8 mouse cellular contexts compared by ENCODE assay signal in the genomic region with DNA sequence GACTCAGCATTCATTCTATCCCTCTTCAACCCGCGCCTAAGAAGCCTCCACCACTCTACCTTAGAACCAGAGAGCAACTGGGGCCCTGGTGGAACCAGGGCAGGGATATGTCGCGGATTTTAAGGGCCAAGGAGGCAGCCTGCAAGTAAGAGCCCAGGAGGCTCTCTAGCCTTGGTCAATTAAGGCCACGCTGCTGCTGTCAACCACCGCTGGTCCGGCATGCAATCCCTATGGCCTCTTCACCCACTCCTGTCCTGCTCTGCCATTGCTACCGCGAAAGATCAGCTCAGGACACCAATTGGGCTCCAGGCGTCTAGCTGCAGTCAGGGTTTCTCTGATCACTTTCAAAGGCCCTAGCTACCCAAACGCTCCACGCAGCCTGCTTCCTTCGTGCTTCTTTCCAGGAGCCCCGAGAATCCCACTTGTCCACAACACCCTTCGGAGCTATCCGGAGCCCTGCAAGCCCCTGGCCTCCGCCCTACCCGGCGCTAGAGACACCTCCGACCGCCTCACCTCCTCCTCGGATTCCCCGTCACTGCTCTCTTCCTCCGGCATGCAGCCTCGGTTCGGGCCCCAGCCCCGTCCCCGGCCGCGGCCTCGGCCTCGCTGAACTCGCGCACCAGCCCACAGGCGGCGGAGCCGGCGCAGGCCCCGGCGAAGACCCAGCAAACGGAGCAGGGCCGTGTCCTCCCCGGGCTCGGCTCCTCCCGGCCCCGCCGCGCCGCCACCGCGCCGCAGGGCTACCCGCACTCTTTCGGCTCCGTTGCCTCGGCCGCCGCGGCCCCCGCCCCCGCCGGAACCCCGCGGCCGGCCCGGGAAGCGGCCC. TPM values are rescaled to one million over a fixed set of nuclear protein-coding genes. Genes with fewer than 3 reads are reported as not detected.
A peak's percentile ranks its signal among the peaks of the same experiment; 100 is the strongest.
DNase-seq lines count a peak whose midpoint lies in the region; ATAC-seq and TF ChIP-seq lines count a peak whose summit lies in the region.

No protein-coding gene starts in this region.

- no peaks in the 10 kb centered on the region for H3K27me3 ChIP-seq in forebrain, postnatal 0 days (ENCODE audit: insufficient read depth, low read length)
- H3K27me3 ChIP-seq in intestine, embryonic 14.5 days (replicated peaks; ENCODE audit: control insufficient read depth, insufficient read depth, low read length): no peaks in the 10 kb centered on the region
- H3K27me3 ChIP-seq in limb, embryonic 15.5 days: no peaks in the 10 kb centered on the region

- H3K4me1 ChIP-seq in bone marrow, adult 2 months (ENCODE audit: control insufficient read depth, insufficient read depth, low read length): peaks cover under 1% of the 10 kb centered on the region; the same call in 1 of the 2 replicates
- peaks cover 8% of the 10 kb centered on the region for H3K4me1 ChIP-seq in forebrain, postnatal 0 days (ENCODE audit: insufficient read depth)
- H3K4me1 ChIP-seq in intestine, embryonic 14.5 days (replicated peaks; ENCODE audit: control insufficient read depth, insufficient read depth, low read length): peaks cover 14% of the 10 kb centered on the region
- peaks cover 27% of the 10 kb centered on the region for H3K4me1 ChIP-seq in limb, embryonic 15.5 days

- H3K27ac ChIP-seq in bone marrow, adult 2 months (ENCODE audit: control insufficient read depth, insufficient read depth, low read depth, low read length, poor library complexity): peak overlapping the region; percentile 90
- H3K27ac ChIP-seq in forebrain, postnatal 0 days (ENCODE audit: low read depth, low read length): peak overlapping the region; percentile 97
- H3K27ac ChIP-seq in intestine, embryonic 14.5 days (ENCODE audit: low read depth): peak overlapping the region; percentile 83
- H3K27ac ChIP-seq in limb, embryonic 15.5 days: peak overlapping the region; percentile 94

- H3K9me3 ChIP-seq in forebrain, postnatal 0 days (ENCODE audit: low read length): no peaks in the 10 kb centered on the region
- H3K9me3 ChIP-seq in intestine, embryonic 14.5 days (ENCODE audit: control insufficient read depth, low read length): no peaks in the 10 kb centered on the region
- H3K9me3 ChIP-seq in limb, embryonic 15.5 days: no peaks in the 10 kb centered on the region

- TF ChIP-seq CTCF in bone marrow, adult 2 months (IDR thresholded peaks at IDR 0.05; ENCODE audit: control insufficient read depth, insufficient read depth, low read length): no peak
- no peak for TF ChIP-seq CTCF in forebrain, postnatal 0 days (IDR thresholded peaks at IDR 0.05; ENCODE audit: low read depth)

- DNase-seq in right cerebral cortex, postnatal 14 days: peak; percentile 53
- DNase-seq in right cerebral cortex, postnatal 36 days (ENCODE audit: low spot score in 2 of 2): no peak
- DNase-seq in forebrain, postnatal 0 days: peak; percentile 36
- peak; percentile 83 for DNase-seq in intestine, embryonic 14.5 days (ENCODE audit: low spot score)
- DNase-seq in natural killer cell, adult 2 months (ENCODE audit: low spot score in 2 of 2): peak; percentile 35 to 48
- DNase-seq in thymus, postnatal 4 days: peak; percentile 75

- H3K36me3 ChIP-seq in forebrain, postnatal 0 days (ENCODE audit: insufficient read depth): peaks cover 34% of the 10 kb centered on the region
- H3K36me3 ChIP-seq in intestine, embryonic 14.5 days (ENCODE audit: control insufficient read depth, insufficient read depth, low read length): peaks cover 38% of the 10 kb centered on the region
- H3K36me3 ChIP-seq in limb, embryonic 15.5 days: peaks cover 35% of the 10 kb centered on the region

- 1% methylated on average over 67 of the region's 67 CpGs for WGBS in bone marrow, adult 2 months
- WGBS in forebrain, postnatal 0 days: 2% methylated on average over 56 of the region's 67 CpGs
- WGBS in intestine, embryonic 14.5 days: under 1% methylated on average over 56 of the region's 67 CpGs
- WGBS in limb, embryonic 15.5 days: under 1% methylated on average over 60 of the region's 67 CpGs

- H3K9ac ChIP-seq in forebrain, postnatal 0 days: peak overlapping the region; percentile 93
- peak overlapping the region; percentile 95 for H3K9ac ChIP-seq in intestine, embryonic 14.5 days (ENCODE audit: low read length)
- H3K9ac ChIP-seq in limb, embryonic 15.5 days: peak overlapping the region; percentile 99

- peak overlapping the region; percentile 81 for H3K4me2 ChIP-seq in forebrain, postnatal 0 days (ENCODE audit: low read depth)
- H3K4me2 ChIP-seq in intestine, embryonic 14.5 days (ENCODE audit: low read length): peak overlapping the region; percentile 88
- H3K4me2 ChIP-seq in limb, embryonic 15.5 days: peak overlapping the region; percentile 87

- no peak for TF ChIP-seq POLR2A in bone marrow, adult 2 months (IDR thresholded peaks at IDR 0.05; ENCODE audit: borderline replicate concordance, control insufficient read depth, low read depth, low read length)

- peak overlapping the region; percentile 96 for H3K4me3 ChIP-seq in bone marrow, adult 2 months (replicated peaks; ENCODE audit: control insufficient read depth, low read depth, low read length)
- peak overlapping the region; percentile 97 for H3K4me3 ChIP-seq in forebrain, postnatal 0 days (ENCODE audit: low read depth, low read length)
- H3K4me3 ChIP-seq in intestine, embryonic 14.5 days (ENCODE audit: low read depth, low read length): peak overlapping the region; percentile 60
- H3K4me3 ChIP-seq in limb, embryonic 15.5 days: peak overlapping the region; percentile 96

- peak; percentile 38 for ATAC-seq in forebrain, postnatal 0 days
- peak; percentile 33; the same call in 1 of the 2 replicates for ATAC-seq in intestine, embryonic 14.5 days (replicated peaks; ENCODE audit: low FRiP score, low TSS enrichment, low read depth)
- no peak for ATAC-seq in limb, embryonic 15.5 days (ENCODE audit: insufficient number of reproducible peaks, low FRiP score, low TSS enrichment, low read depth)

RNA-seq across cellular contexts. Expression of gene Kmt2b, which starts 0.5 kb away (rescaled TPM):
- polyA plus RNA-seq in bone marrow, adult 2 months (2011; ENCODE audit: insufficient read depth, insufficient read length, low replicate concordance, missing spikeins): 35.5 and 102 TPM in 2 replicates
- 31.2 and 31.5 TPM in 2 replicates for total RNA-seq in forebrain, postnatal 0 days (2014; rRNA removed)
- polyA plus RNA-seq in forebrain, postnatal 0 days (2015; fragmentation: Nextera tagmentation; extraction: Ambion mirVana): 3.8 and 5.2 TPM in 2 replicates
- polyA plus RNA-seq in intestine, embryonic 14.5 days (2014; fragmentation: Nextera tagmentation; extraction: Ambion mirVana): 12.8 and 13.0 TPM in 2 replicates
- polyA plus RNA-seq in limb, embryonic 15.5 days (2015; fragmentation: Nextera tagmentation; extraction: Ambion mirVana): 7.3 and 8.1 TPM in 2 replicates

RNA-seq across cellular contexts. Expression of gene Zbtb32, which starts 10.7 kb away (rescaled TPM):
- 3.1 TPM in 1 of 2 replicates, not detected in the other for polyA plus RNA-seq in bone marrow, adult 2 months (2011; ENCODE audit: insufficient read depth, insufficient read length, low replicate concordance, missing spikeins)
- not detected in 2 replicates for total RNA-seq in forebrain, postnatal 0 days (2014; rRNA removed)
- polyA plus RNA-seq in forebrain, postnatal 0 days (2015; fragmentation: Nextera tagmentation; extraction: Ambion mirVana): 0.08 and 0.17 TPM in 2 replicates
- polyA plus RNA-seq in intestine, embryonic 14.5 days (2014; fragmentation: Nextera tagmentation; extraction: Ambion mirVana): 0.81 and 0.83 TPM in 2 replicates
- polyA plus RNA-seq in limb, embryonic 15.5 days (2015; fragmentation: Nextera tagmentation; extraction: Ambion mirVana): 3.0 and 4.2 TPM in 2 replicates

RNA-seq across cellular contexts. Expression of gene Igflr1, which starts 22.8 kb away (rescaled TPM):
- polyA plus RNA-seq in bone marrow, adult 2 months (2011; ENCODE audit: insufficient read depth, insufficient read length, low replicate concordance, missing spikeins): 11.3 and 15.7 TPM in 2 replicates
- 1.2 TPM in 1 of 2 replicates, not detected in the other for total RNA-seq in forebrain, postnatal 0 days (2014; rRNA removed)
- polyA plus RNA-seq in forebrain, postnatal 0 days (2015; fragmentation: Nextera tagmentation; extraction: Ambion mirVana): 2.3 and 3.2 TPM in 2 replicates
- polyA plus RNA-seq in intestine, embryonic 14.5 days (2014; fragmentation: Nextera tagmentation; extraction: Ambion mirVana): 3.3 and 3.5 TPM in 2 replicates
- polyA plus RNA-seq in limb, embryonic 15.5 days (2015; fragmentation: Nextera tagmentation; extraction: Ambion mirVana): 3.0 and 3.5 TPM in 2 replicates

RNA-seq across cellular contexts. Expression of gene Upk1a, which starts 24.6 kb away (rescaled TPM):
- polyA plus RNA-seq in bone marrow, adult 2 months (2011; ENCODE audit: insufficient read depth, insufficient read length, low replicate concordance, missing spikeins): 1.4 TPM in 1 of 2 replicates, not detected in the other
- 0.29 and 0.38 TPM in 2 replicates for total RNA-seq in forebrain, postnatal 0 days (2014; rRNA removed)
- polyA plus RNA-seq in forebrain, postnatal 0 days (2015; fragmentation: Nextera tagmentation; extraction: Ambion mirVana): 0.42 and 0.62 TPM in 2 replicates
- polyA plus RNA-seq in intestine, embryonic 14.5 days (2014; fragmentation: Nextera tagmentation; extraction: Ambion mirVana): 12.1 and 15.3 TPM in 2 replicates
- 0.45 and 0.58 TPM in 2 replicates for polyA plus RNA-seq in limb, embryonic 15.5 days (2015; fragmentation: Nextera tagmentation; extraction: Ambion mirVana)

RNA-seq across cellular contexts. Expression of gene Psenen, which starts 24.6 kb away (rescaled TPM):
- 50.7 and 98.9 TPM in 2 replicates for polyA plus RNA-seq in bone marrow, adult 2 months (2011; ENCODE audit: insufficient read depth, insufficient read length, low replicate concordance, missing spikeins)
- total RNA-seq in forebrain, postnatal 0 days (2014; rRNA removed): 70.9 and 90.7 TPM in 2 replicates
- 141 and 161 TPM in 2 replicates for polyA plus RNA-seq in forebrain, postnatal 0 days (2015; fragmentation: Nextera tagmentation; extraction: Ambion mirVana)
- 119 and 125 TPM in 2 replicates for polyA plus RNA-seq in intestine, embryonic 14.5 days (2014; fragmentation: Nextera tagmentation; extraction: Ambion mirVana)
- polyA plus RNA-seq in limb, embryonic 15.5 days (2015; fragmentation: Nextera tagmentation; extraction: Ambion mirVana): 126 and 146 TPM in 2 replicates

Comparison
In these comparisons a context has a peak if more than half of its experiments do, and no peak if none do; other contexts are left out.
1. DNase-seq: peak in right cerebral cortex, postnatal 14 days (single experiment), forebrain, postnatal 0 days (single experiment), intestine, embryonic 14.5 days (single experiment), natural killer cell, adult 2 months (2 of 2) and thymus, postnatal 4 days (single experiment); none in right cerebral cortex, postnatal 36 days (0 of 2).
2. Peak in every context shown above with its lines, with median percentiles within 50 percentile points of each other: H3K27ac ChIP-seq, H3K4me3 ChIP-seq, H3K4me2 ChIP-seq and H3K9ac ChIP-seq.